Mouse (Mus musculus): ENCODE measurements around the gene Crim1.

GRCm38 (mm10) chr17:78225547-78225946 lies 25.5 kb downstream of the Crim1 start:
- TF ChIP-seq CTCF (conservative IDR thresholded peaks at IDR 0.05 in 1 of 2, IDR thresholded peaks at IDR 0.05 in 1 of 2; ENCODE audit: low read depth in 2 of 2, low read length in 2 of 2) (no peak), TBP (conservative IDR thresholded peaks at IDR 0.05; ENCODE audit: low read depth, low read length) (no peak), MAX (IDR thresholded peaks at IDR 0.05; ENCODE audit: low read length) (no peak), MAFK (IDR thresholded peaks at IDR 0.05; ENCODE audit: insufficient replicate concordance, low read length) (no peak), ZMIZ1 (IDR thresholded peaks at IDR 0.05; ENCODE audit: low read depth, low read length) (no peak), ZNF384 (IDR thresholded peaks at IDR 0.05; ENCODE audit: low read depth, low read length) (no peak), USF1 (IDR thresholded peaks at IDR 0.05; ENCODE audit: low read depth, low read length) (no peak), POLR2A (IDR thresholded peaks at IDR 0.05; ENCODE audit: low read depth, low read length) (no peak), NELFE (IDR thresholded peaks at IDR 0.05; ENCODE audit: low read depth, low read length) (no peak), CHD2 (IDR thresholded peaks at IDR 0.05; ENCODE audit: low read length) (no peak), MYC (IDR thresholded peaks at IDR 0.05; ENCODE audit: low read depth, low read length) (no peak), USF2 (conservative IDR thresholded peaks at IDR 0.05; ENCODE audit: low read depth, low read length) (no peak), EP300 (IDR thresholded peaks at IDR 0.05; ENCODE audit: low read length) (no peak)

Data from CH12.LX (cell line).